Mouse (Mus musculus) monocyte, adult 2 months (primary cell): ENCODE measurements around the gene Wdtc1.

Source experiments
- DNase-seq, 2 experiments: peaks; one replicate each; pipeline ENCODE4 v3.0.0; 2022; ENCODE audit warnings: low spot score in 2 of 2, low read depth in 1 of 2

Wdtc1 gene

GRCm38 (mm10) chr4:133286476-133287077, 66.7 kb downstream of the Wdtc1 start:
- DNase-seq: no peak

GRCm38 (mm10) chr4:133285950-133286349, 67.3 kb downstream of the Wdtc1 start:
- no peak for DNase-seq

DNA sequence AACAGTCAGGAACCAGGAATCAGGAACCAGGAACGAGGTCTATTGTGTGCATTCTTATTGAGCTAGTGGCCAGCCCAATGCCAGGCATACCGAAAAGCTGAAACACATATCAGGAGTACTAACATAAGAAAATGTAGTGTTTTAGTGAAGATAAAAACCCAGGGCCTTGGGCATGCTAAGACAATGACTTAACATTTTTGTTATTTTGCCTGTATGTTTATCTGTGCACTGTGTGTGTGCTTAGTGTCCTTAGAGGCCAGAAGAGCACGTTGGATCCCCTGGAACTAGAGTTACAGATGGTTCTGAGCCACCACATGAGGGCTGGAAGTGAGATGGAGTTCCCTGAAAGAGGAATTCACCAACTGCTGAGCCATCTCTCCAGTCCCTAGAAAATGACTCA, 68.0 kb downstream of the Wdtc1 start:
- DNase-seq: no peak

- no peak for DNase-seq
These were observed 70.6 kb downstream of the Wdtc1 start for GRCm38 (mm10) chr4:133282656-133283055.

- no peak for DNase-seq
These were observed 71.3 kb downstream of the Wdtc1 start for GRCm38 (mm10) chr4:133281951-133282481.

GRCm38 (mm10) chr4:133281513-133281912, 71.8 kb downstream of the Wdtc1 start:
- no peak for DNase-seq

DNA sequence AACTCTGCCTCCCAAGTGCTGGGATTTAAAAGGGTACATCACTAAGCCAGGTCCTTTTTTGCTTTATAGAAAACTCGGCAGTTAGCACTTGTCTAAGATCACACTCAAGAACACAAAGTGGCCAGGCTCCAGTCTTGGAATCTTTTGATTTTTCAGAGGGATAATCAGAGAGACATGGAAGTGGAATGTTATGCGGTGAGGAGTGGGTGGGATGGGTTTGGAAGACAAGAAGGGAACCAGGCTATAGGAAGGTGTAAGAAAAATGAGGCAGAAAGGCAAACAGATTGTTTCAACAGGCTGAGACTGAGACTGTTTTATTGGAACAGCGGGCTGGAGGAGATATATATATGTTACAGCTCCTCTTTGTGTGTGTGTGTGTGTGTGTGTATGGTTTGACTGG, 74.8 kb downstream of the Wdtc1 start:
- DNase-seq: no peak

DNA sequence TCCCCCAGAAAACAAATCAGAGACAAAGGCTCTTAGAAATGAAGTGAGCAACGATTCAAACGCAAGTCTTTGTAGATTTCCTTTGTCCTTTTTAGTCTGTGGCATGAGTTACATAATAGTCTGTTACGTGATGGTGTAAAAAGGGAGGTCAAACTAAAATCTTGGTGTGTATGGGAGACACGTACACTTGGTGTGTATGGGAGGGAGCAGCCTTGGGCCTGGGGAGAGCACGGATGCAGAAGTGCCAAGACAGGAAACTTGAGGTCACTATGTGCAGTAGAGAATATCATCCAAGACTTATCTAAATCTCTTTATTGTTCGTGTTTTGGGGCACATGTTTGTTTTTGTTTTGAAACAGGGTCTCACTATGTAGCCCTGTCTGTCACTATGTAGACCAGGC, 75.2 kb downstream of the Wdtc1 start:
- no peak for DNase-seq

DNA sequence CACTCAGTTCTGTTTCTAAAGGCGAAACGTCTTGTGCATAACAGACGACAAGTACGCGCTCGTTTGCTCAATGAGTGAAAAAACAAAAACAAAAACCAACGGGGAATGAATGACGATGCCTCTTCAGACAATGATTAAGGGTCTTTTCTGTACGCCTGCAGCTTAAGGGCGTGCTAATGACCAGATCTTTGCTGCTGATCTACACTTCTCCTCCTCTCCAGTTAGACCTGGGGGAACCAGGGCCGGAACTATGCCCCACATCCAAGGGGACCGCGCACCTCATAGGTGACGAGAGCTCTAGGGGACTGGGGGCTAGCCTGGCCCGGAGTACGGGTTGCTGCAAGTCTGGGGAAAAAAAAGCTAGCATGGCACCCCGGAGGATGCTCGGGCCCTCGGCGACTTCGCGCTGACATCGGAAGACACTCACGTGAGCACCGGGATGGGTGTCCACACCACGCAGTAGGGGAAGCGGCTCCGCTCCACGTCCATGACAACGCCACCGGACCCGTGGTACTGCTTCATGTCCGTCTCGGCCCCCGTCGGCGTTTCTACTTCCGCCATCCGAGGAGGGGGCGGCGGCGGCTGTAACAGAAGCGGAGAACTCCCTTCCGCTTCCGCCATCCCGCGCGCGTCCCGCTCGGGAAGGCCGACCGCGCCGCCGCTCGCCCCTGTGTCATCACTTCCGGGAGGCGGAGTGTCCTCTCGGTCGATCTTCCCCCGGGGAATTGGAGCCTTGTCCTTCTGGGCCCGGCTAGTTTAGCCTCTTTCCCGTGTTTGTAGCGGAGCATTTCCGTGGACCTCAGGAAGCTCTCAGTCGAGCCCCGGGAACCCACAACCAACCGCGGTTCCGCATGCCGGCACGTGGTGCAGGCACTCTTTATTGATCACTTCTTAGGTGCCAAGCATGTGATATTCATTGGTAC, 75.9 kb downstream of the Wdtc1 start, which contains the start of gene Tmem222:
Tmem222 (minus strand) TSS at position 689 of the 923 bp plus-strand sequence.
- DNase-seq: peak; percentile 90 to 95

- no peak for DNase-seq
These were observed 82.4 kb downstream of the Wdtc1 start for GRCm38 (mm10) chr4:133270929-133271328.

DNA sequence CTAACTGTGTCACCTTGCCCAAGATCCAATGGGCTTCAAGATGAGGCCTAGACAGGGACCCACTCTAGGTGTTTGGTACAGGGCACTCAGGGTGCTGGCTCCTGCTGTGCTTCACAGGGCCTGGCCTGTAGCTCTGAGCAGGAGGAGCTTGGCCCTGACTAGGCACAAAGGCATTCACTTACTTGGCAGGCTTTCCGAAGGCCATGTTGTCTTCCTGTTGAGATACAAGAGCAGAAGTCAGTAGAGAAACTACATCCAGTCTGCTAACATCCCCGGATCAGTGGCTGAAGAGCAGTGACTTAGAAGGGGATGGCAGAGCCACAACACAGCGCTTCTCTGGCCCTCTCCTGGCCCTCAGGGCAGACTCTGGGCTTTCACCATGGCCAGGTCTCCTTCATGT, 83.7 kb downstream of the Wdtc1 start:
- no peak for DNase-seq

DNA sequence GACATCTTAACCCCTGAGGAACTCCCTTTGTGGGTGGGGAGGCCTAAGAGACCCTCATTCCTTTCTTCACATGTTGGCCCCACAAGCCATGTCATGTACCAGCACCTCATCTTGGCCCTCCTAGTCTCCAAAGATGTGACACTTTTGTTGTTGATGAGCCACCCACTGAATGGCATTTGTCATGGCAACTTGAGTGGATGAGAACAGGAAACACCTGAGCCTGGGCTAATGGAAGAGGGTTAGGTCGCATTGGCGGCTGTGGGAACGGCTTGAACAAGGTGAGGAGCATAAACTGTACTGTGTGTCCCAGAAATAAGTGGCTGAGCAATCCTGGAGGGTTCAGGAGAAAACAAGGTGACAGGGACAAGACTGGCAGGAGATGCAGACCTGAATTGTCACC, 84.3 kb downstream of the Wdtc1 start:
- DNase-seq: no peak

GRCm38 (mm10) chr4:133266248-133266880, 86.9 kb downstream of the Wdtc1 start:
- no peak for DNase-seq

- DNase-seq: no peak
These were observed 87.5 kb downstream of the Wdtc1 start for GRCm38 (mm10) chr4:133265759-133266158.

GRCm38 (mm10) chr4:133265297-133265696, 88.0 kb downstream of the Wdtc1 start:
- DNase-seq: no peak

GRCm38 (mm10) chr4:133264559-133264958, 88.7 kb downstream of the Wdtc1 start:
- DNase-seq: no peak

GRCm38 (mm10) chr4:133263756-133264155, 89.5 kb downstream of the Wdtc1 start:
- DNase-seq: no peak

DNA sequence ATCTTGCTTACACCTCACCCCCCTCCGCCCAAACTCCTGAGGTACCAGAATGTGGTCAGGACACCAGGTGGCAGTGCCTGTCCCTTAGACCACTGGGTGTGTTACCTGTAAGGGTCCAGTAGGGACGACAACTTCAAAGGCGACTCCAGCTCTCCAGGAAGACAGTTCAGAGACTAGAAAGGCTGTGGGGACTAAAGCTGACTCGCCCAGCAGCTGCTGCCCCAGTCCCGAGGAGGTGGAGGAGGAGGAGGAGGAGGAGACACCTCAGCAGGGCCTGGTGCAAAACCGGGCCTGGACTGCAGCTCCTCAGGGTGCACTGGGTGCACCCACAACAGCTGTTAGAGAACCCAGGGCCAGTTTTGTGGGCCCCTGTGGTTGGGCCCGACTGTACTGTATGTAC, 90.4 kb downstream of the Wdtc1 start, which contains the start of gene Sytl1:
Sytl1 (minus strand) TSS at position 232 of the 400 bp plus-strand sequence.
- no peak for DNase-seq

GRCm38 (mm10) chr4:133262375-133262765, 90.9 kb downstream of the Wdtc1 start:
- no peak for DNase-seq

- no peak for DNase-seq
These were observed 91.5 kb downstream of the Wdtc1 start for GRCm38 (mm10) chr4:133261641-133262374.
